Comparison of ENCODE assay signal across 29 mouse cellular contexts in genomic region chr16:16918441-16919117, GRCm38 (mm10). TPM values are rescaled to one million over a fixed set of nuclear protein-coding genes. Genes with fewer than 3 reads are reported as not detected.
DNase-seq lines count a peak whose midpoint lies in the region; ATAC-seq lines count a peak whose summit lies in the region.
"Had no signal": no experiment of that assay in that cellular context is flagged by ENCODE, and none has a peak within 500 bp of the region (broad histone marks: within the 10 kb centered on the region; RNA-seq: fewer than 3 reads in every experiment).

No protein-coding gene starts in this region.

- no peak overlapping the region for H3K4me2 ChIP-seq in midbrain, embryonic 14.5 days (ENCODE audit: low read length)
- H3K4me2 ChIP-seq: forebrain, embryonic 13.5 days; liver, embryonic 11.5 days; midbrain, embryonic 15.5 days; stomach, embryonic 15.5 days had no signal

- 92% methylated on average over 7 of the region's 7 CpGs for WGBS in midbrain, embryonic 14.5 days

- no peaks in the 10 kb centered on the region for H3K9me3 ChIP-seq in midbrain, embryonic 14.5 days (ENCODE audit: control insufficient read depth, low read length)
- H3K9me3 ChIP-seq: forebrain, embryonic 13.5 days; heart, embryonic 10.5 days; megakaryocyte, embryonic 14.5 days; midbrain, embryonic 15.5 days; stomach, embryonic 15.5 days had no signal

- H3K4me1 ChIP-seq in midbrain, embryonic 14.5 days (ENCODE audit: control insufficient read depth, insufficient read depth, low read length), result no peaks in the 10 kb centered on the region
- H3K4me1 ChIP-seq: forebrain, embryonic 13.5 days; heart, embryonic 10.5 days; midbrain, embryonic 15.5 days; stomach, embryonic 15.5 days had no signal

- no peak overlapping the region for H3K9ac ChIP-seq in midbrain, embryonic 14.5 days (replicated peaks; ENCODE audit: low read length)
- H3K9ac ChIP-seq: forebrain, embryonic 13.5 days; midbrain, embryonic 15.5 days; stomach, embryonic 15.5 days had no signal

- H3K27ac ChIP-seq in midbrain, embryonic 14.5 days (replicated peaks; ENCODE audit: low read depth, low read length), result no peak overlapping the region
- H3K27ac ChIP-seq: forebrain, embryonic 13.5 days; heart, embryonic 10.5 days; kidney, postnatal 0 days; midbrain, embryonic 15.5 days; stomach, embryonic 15.5 days had no signal

- H3K36me3 ChIP-seq in midbrain, embryonic 14.5 days (ENCODE audit: control insufficient read depth, insufficient read depth, low read length), result peaks cover 94% of the 10 kb centered on the region

- DNase-seq in layer of hippocampus, adult 18-20 months (ENCODE audit: low spot score in 2 of 2), result peak; percentile 66 to 76
- DNase-seq in layer of hippocampus, adult 9-10 months (ENCODE audit: low spot score), result no peak
- DNase-seq in ovary, adult 18-20 months (ENCODE audit: low spot score), result peak; percentile 7
- no peak for DNase-seq in ovary, postnatal 36 days (ENCODE audit: low spot score)
- peak; percentile 51 for DNase-seq in adrenal gland, postnatal 14 days
- DNase-seq in midbrain, embryonic 14.5 days, result no peak
- DNase-seq: cerebellum, adult 8-10 months; gastrocnemius, postnatal 36 days; heart, postnatal 10 days; kidney, adult 11 months; lung, adult 18-20 months; lung, postnatal 14 days had no signal

- no peaks in the 10 kb centered on the region for H3K27me3 ChIP-seq in midbrain, embryonic 14.5 days (ENCODE audit: control insufficient read depth, insufficient read depth, low read length)
- H3K27me3 ChIP-seq: forebrain, embryonic 13.5 days; megakaryocyte, embryonic 14.5 days; midbrain, embryonic 15.5 days; stomach, embryonic 15.5 days had no signal

- peak; percentile 47 for ATAC-seq in megakaryocyte progenitor cell, adult 5-6 weeks (replicated peaks; ENCODE audit: poor library complexity)
- no peak for ATAC-seq in midbrain, embryonic 14.5 days (ENCODE audit: low FRiP score, low TSS enrichment)
- ATAC-seq: forebrain, embryonic 13.5 days; midbrain, embryonic 15.5 days had no signal

- no peak overlapping the region for H3K4me3 ChIP-seq in midbrain, embryonic 14.5 days (replicated peaks; ENCODE audit: low read depth, low read length)
- H3K4me3 ChIP-seq: forebrain, embryonic 13.5 days; heart, embryonic 10.5 days; megakaryocyte, embryonic 14.5 days; midbrain, embryonic 15.5 days; myocyte; stomach, embryonic 15.5 days had no signal

RNA-seq across cellular contexts. Expression of gene Ppm1f, which starts 22.3 kb away (rescaled TPM):
- total RNA-seq in layer of hippocampus, adult 18-20 months (2021), result 10 to 100 TPM; 54.7 to 56.3 TPM
- 37.8 and 39.0 TPM in 2 replicates for total RNA-seq in adrenal gland, postnatal 14 days (2021)
- 17.3 and 17.4 TPM in 2 replicates for total RNA-seq in megakaryocyte progenitor cell, adult 5-6 weeks (2015)
- total RNA-seq in megakaryocyte progenitor cell, adult 5-6 weeks (2017), result 43.6 and 45.2 TPM in 2 replicates
- polyA plus RNA-seq in midbrain, embryonic 14.5 days (2014; fragmentation: Nextera tagmentation; extraction: Ambion mirVana), result 15.5 and 17.4 TPM in 2 replicates

RNA-seq across cellular contexts. Expression of gene Vpreb1, which starts 47.9 kb away (rescaled TPM):
- total RNA-seq in layer of hippocampus, adult 18-20 months (2021), result not detected
- 1.5 TPM in 1 of 2 replicates, not detected in the other for total RNA-seq in adrenal gland, postnatal 14 days (2021)
- 0.99 and 1.4 TPM in 2 replicates for total RNA-seq in megakaryocyte progenitor cell, adult 5-6 weeks (2015)
- 0.12 TPM in 1 of 2 replicates, not detected in the other for total RNA-seq in megakaryocyte progenitor cell, adult 5-6 weeks (2017)
- 0.84 and 1.3 TPM in 2 replicates for polyA plus RNA-seq in midbrain, embryonic 14.5 days (2014; fragmentation: Nextera tagmentation; extraction: Ambion mirVana)
- total RNA-seq: gastrocnemius, postnatal 36 days had no signal
- polyA plus RNA-seq: neural tube, embryonic 14.5 days had no signal

RNA-seq across cellular contexts. Expression of gene Top3b, which starts 48.0 kb away (rescaled TPM):
- total RNA-seq in layer of hippocampus, adult 18-20 months (2021), result 10 to 100 TPM; 59.1 to 68.6 TPM
- 57.0 and 72.3 TPM in 2 replicates for total RNA-seq in adrenal gland, postnatal 14 days (2021)
- 81.0 and 89.2 TPM in 2 replicates for total RNA-seq in megakaryocyte progenitor cell, adult 5-6 weeks (2015)
- total RNA-seq in megakaryocyte progenitor cell, adult 5-6 weeks (2017), result 104 and 108 TPM in 2 replicates
- 67.5 and 71.9 TPM in 2 replicates for polyA plus RNA-seq in midbrain, embryonic 14.5 days (2014; fragmentation: Nextera tagmentation; extraction: Ambion mirVana)

RNA-seq across cellular contexts. Expression of gene Igll1, which starts 54.8 kb away (rescaled TPM):
- not detected for total RNA-seq in layer of hippocampus, adult 18-20 months (2021)
- total RNA-seq in adrenal gland, postnatal 14 days (2021), result 0.41 TPM in 1 of 2 replicates, not detected in the other
- 0.46 and 1.8 TPM in 2 replicates for total RNA-seq in megakaryocyte progenitor cell, adult 5-6 weeks (2015)
- 0.24 and 1.8 TPM in 2 replicates for total RNA-seq in megakaryocyte progenitor cell, adult 5-6 weeks (2017)
- not detected in 2 replicates for polyA plus RNA-seq in midbrain, embryonic 14.5 days (2014; fragmentation: Nextera tagmentation; extraction: Ambion mirVana)
- total RNA-seq: common myeloid progenitor, adult 5-6 weeks; gastrocnemius, postnatal 36 days; heart, postnatal 10 days; layer of hippocampus, adult 8-10 months had no signal
- polyA plus RNA-seq: C2C12; embryonic facial prominence, embryonic 11.5 days; heart, embryonic 10.5 days; hindbrain, embryonic 11.5 days; limb, embryonic 11.5 days; liver, embryonic 11.5 days; midbrain, embryonic 15.5 days; myocyte; neural tube, embryonic 14.5 days; spleen, adult 2 months had no signal

Comparison
In these comparisons a context has a peak if more than half of its experiments do, and no peak if none do; other contexts are left out.
1. DNase-seq: peak in layer of hippocampus, adult 18-20 months (2 of 2), ovary, adult 18-20 months (single experiment) and adrenal gland, postnatal 14 days (single experiment); none in layer of hippocampus, adult 9-10 months (single experiment), ovary, postnatal 36 days (single experiment) and midbrain, embryonic 14.5 days (single experiment).